In the genomic region with DNA sequence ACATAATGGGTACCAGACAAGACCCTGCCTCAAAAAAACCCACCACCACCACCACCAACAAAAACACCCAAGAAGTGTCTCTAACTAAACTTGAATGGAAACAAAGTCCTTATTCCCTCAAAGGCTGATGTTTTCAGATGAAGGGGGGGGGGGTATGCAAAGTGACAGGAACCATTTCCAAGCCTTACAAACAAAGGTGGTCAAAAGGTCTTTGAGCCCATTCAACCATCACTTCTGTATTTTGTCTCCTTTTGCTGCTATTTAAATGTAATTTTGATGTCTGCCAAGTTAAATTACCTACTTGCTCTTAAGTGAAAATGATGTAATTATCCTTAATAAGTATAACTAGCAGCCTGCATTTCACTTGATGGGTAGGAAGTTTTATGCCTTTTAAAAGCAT, we compare ENCODE assay signal across 26 mouse cellular contexts. TPM values are rescaled to one million over a fixed set of nuclear protein-coding genes. Genes with fewer than 3 reads are reported as not detected.
DNase-seq lines count a peak whose midpoint lies in the region; ATAC-seq and TF ChIP-seq lines count a peak whose summit lies in the region.
"Had no signal": no experiment of that assay in that cellular context is flagged by ENCODE, and none has a peak within 500 bp of the region (broad histone marks: within the 10 kb centered on the region; RNA-seq: fewer than 3 reads in every experiment).

No protein-coding gene starts in this region.

- no peak for TF ChIP-seq POLR2A in brain, embryonic 14.5 days (IDR thresholded peaks at IDR 0.05; ENCODE audit: borderline replicate concordance, extremely low read depth, insufficient read depth, insufficient read length, poor library complexity, severe bottlenecking)

- no peaks in the 10 kb centered on the region for H3K36me3 ChIP-seq in embryonic facial prominence, embryonic 13.5 days
- H3K36me3 ChIP-seq in embryonic facial prominence, embryonic 10.5 days (replicated peaks), result no peaks in the 10 kb centered on the region
- no peaks in the 10 kb centered on the region for H3K36me3 ChIP-seq in forebrain, embryonic 14.5 days (ENCODE audit: control insufficient read depth, insufficient read depth, low read length)
- no peaks in the 10 kb centered on the region for H3K36me3 ChIP-seq in forebrain, embryonic 11.5 days (ENCODE audit: control insufficient read depth, insufficient read depth, low read length)
- no peaks in the 10 kb centered on the region for H3K36me3 ChIP-seq in forebrain, postnatal 0 days (ENCODE audit: insufficient read depth)
- no peaks in the 10 kb centered on the region for H3K36me3 ChIP-seq in forebrain, embryonic 10.5 days (replicated peaks)
- H3K36me3 ChIP-seq: G1E had no signal

- H3K4me3 ChIP-seq in embryonic facial prominence, embryonic 13.5 days, result no peak overlapping the region
- H3K4me3 ChIP-seq in embryonic facial prominence, embryonic 10.5 days, result no peak overlapping the region
- no peak overlapping the region for H3K4me3 ChIP-seq in forebrain, embryonic 14.5 days (ENCODE audit: low read depth, low read length)
- H3K4me3 ChIP-seq in forebrain, embryonic 11.5 days (ENCODE audit: low read depth, low read length), result no peak overlapping the region
- no peak overlapping the region for H3K4me3 ChIP-seq in forebrain, postnatal 0 days (ENCODE audit: low read depth, low read length)
- H3K4me3 ChIP-seq in forebrain, embryonic 10.5 days, result no peak overlapping the region

- no peak for ATAC-seq in embryonic facial prominence, embryonic 13.5 days (ENCODE audit: insufficient number of reproducible peaks, insufficient read depth, low FRiP score, low TSS enrichment, low read depth)
- ATAC-seq in forebrain, embryonic 14.5 days, result peak; percentile 47
- ATAC-seq in forebrain, embryonic 11.5 days (replicated peaks; ENCODE audit: low FRiP score), result no peak
- ATAC-seq in forebrain, postnatal 0 days, result no peak
- ATAC-seq: activated CD4-positive, CD25-positive, alpha-beta regulatory T cell, adult 4 months; CD4-positive, CD25-positive, alpha-beta regulatory T cell, adult 4 months; Patski had no signal

- peak overlapping the region; percentile 16; the same call in 1 of the 2 replicates for H3K27ac ChIP-seq in embryonic facial prominence, embryonic 13.5 days
- H3K27ac ChIP-seq in embryonic facial prominence, embryonic 10.5 days (replicated peaks), result no peak overlapping the region
- no peak overlapping the region; the same call in 1 of the 2 replicates for H3K27ac ChIP-seq in forebrain, embryonic 14.5 days (ENCODE audit: low read depth, low read length)
- H3K27ac ChIP-seq in forebrain, embryonic 11.5 days (ENCODE audit: low read depth, low read length), result no peak overlapping the region
- H3K27ac ChIP-seq in forebrain, postnatal 0 days (ENCODE audit: low read depth, low read length), result peak overlapping the region; percentile 66; the same call in 1 of the 2 replicates
- no peak overlapping the region for H3K27ac ChIP-seq in forebrain, embryonic 10.5 days

- no peaks in the 10 kb centered on the region for H3K27me3 ChIP-seq in embryonic facial prominence, embryonic 13.5 days
- H3K27me3 ChIP-seq in embryonic facial prominence, embryonic 10.5 days (replicated peaks; ENCODE audit: low read depth, poor library complexity, severe bottlenecking), result no peaks in the 10 kb centered on the region
- no peaks in the 10 kb centered on the region for H3K27me3 ChIP-seq in forebrain, embryonic 14.5 days (replicated peaks; ENCODE audit: control insufficient read depth, insufficient read depth, low read length)
- H3K27me3 ChIP-seq in forebrain, embryonic 11.5 days (ENCODE audit: control insufficient read depth, insufficient read depth, low read length), result no peaks in the 10 kb centered on the region
- no peaks in the 10 kb centered on the region for H3K27me3 ChIP-seq in forebrain, postnatal 0 days (ENCODE audit: insufficient read depth, low read length)
- no peaks in the 10 kb centered on the region for H3K27me3 ChIP-seq in forebrain, embryonic 10.5 days (ENCODE audit: poor library complexity, severe bottlenecking)
- H3K27me3 ChIP-seq: CH12.LX had no signal

- no peak for TF ChIP-seq CTCF in forebrain, postnatal 0 days (IDR thresholded peaks at IDR 0.05; ENCODE audit: low read depth)
- no peak for TF ChIP-seq CTCF in brain, embryonic 14.5 days (IDR thresholded peaks at IDR 0.05; ENCODE audit: borderline replicate concordance, extremely low read depth, insufficient read depth, insufficient read length)

- DNase-seq in embryonic facial prominence, embryonic 10.5 days (ENCODE audit: low spot score), result no peak
- peak; percentile 70 for DNase-seq in forebrain, embryonic 14.5 days (ENCODE audit: low spot score)
- DNase-seq in forebrain, embryonic 11.5 days (ENCODE audit: low spot score), result no peak
- no peak for DNase-seq in forebrain, postnatal 0 days
- DNase-seq in forebrain, embryonic 10.5 days (ENCODE audit: extremely low spot score, low spot score), result no peak
- DNase-seq in brain, embryonic 14.5 days (ENCODE audit: low read depth), result peak; percentile 77
- DNase-seq: adrenal gland, adult 2 months; adrenal gland, postnatal 10 days; adrenal gland, postnatal 25 days; B cell, adult 2 months; cerebellum, adult 11-12 months; cerebellum, adult 2 months; cerebellum, adult 9-10 months; cerebellum, postnatal 10 days; cerebellum, postnatal 25 days had no signal

- H3K9ac ChIP-seq in embryonic facial prominence, embryonic 13.5 days, result no peak overlapping the region
- no peak overlapping the region for H3K9ac ChIP-seq in forebrain, embryonic 14.5 days (ENCODE audit: low read length)
- no peak overlapping the region for H3K9ac ChIP-seq in forebrain, embryonic 11.5 days (ENCODE audit: low read length)
- no peak overlapping the region for H3K9ac ChIP-seq in forebrain, postnatal 0 days

- H3K9me3 ChIP-seq in embryonic facial prominence, embryonic 13.5 days, result no peaks in the 10 kb centered on the region
- H3K9me3 ChIP-seq in embryonic facial prominence, embryonic 10.5 days, result no peaks in the 10 kb centered on the region
- no peaks in the 10 kb centered on the region for H3K9me3 ChIP-seq in forebrain, embryonic 14.5 days (replicated peaks; ENCODE audit: control insufficient read depth, low read length)
- no peaks in the 10 kb centered on the region for H3K9me3 ChIP-seq in forebrain, embryonic 11.5 days (ENCODE audit: control insufficient read depth, low read length)
- H3K9me3 ChIP-seq in forebrain, postnatal 0 days (ENCODE audit: low read length), result no peaks in the 10 kb centered on the region
- no peaks in the 10 kb centered on the region for H3K9me3 ChIP-seq in forebrain, embryonic 10.5 days

- H3K4me2 ChIP-seq in embryonic facial prominence, embryonic 13.5 days, result no peak overlapping the region
- H3K4me2 ChIP-seq in forebrain, embryonic 14.5 days (ENCODE audit: low read length), result no peak overlapping the region
- H3K4me2 ChIP-seq in forebrain, embryonic 11.5 days (ENCODE audit: low read depth, low read length, severe bottlenecking), result no peak overlapping the region
- H3K4me2 ChIP-seq in forebrain, postnatal 0 days (ENCODE audit: low read depth), result no peak overlapping the region

- H3K4me1 ChIP-seq in embryonic facial prominence, embryonic 13.5 days, result peaks cover 5% of the 10 kb centered on the region; the same call in 1 of the 2 replicates
- peaks cover 38% of the 10 kb centered on the region for H3K4me1 ChIP-seq in embryonic facial prominence, embryonic 10.5 days
- H3K4me1 ChIP-seq in forebrain, embryonic 14.5 days (ENCODE audit: control insufficient read depth, insufficient read depth, low read length), result peaks cover 4% of the 10 kb centered on the region
- no peaks in the 10 kb centered on the region for H3K4me1 ChIP-seq in forebrain, embryonic 11.5 days (replicated peaks; ENCODE audit: control insufficient read depth, insufficient read depth, low read length)
- peaks cover 11% of the 10 kb centered on the region for H3K4me1 ChIP-seq in forebrain, postnatal 0 days (ENCODE audit: insufficient read depth)
- peaks cover 35% of the 10 kb centered on the region for H3K4me1 ChIP-seq in forebrain, embryonic 10.5 days

RNA-seq across cellular contexts. Expression of gene Erv3, which starts 7.1 kb away (rescaled TPM):
- polyA plus RNA-seq in embryonic facial prominence, embryonic 13.5 days (2015; fragmentation: Nextera tagmentation; extraction: Ambion mirVana), result not detected in 2 replicates
- not detected in 2 replicates for polyA plus RNA-seq in embryonic facial prominence, embryonic 10.5 days (2016; fragmentation: Nextera tagmentation; extraction: Ambion mirVana)
- not detected in 2 replicates for polyA plus RNA-seq in forebrain, embryonic 14.5 days (2014; fragmentation: Nextera tagmentation; extraction: Ambion mirVana)
- not detected in 2 replicates for polyA plus RNA-seq in forebrain, embryonic 11.5 days (2014; fragmentation: Nextera tagmentation; extraction: Ambion mirVana)
- not detected in 2 replicates for total RNA-seq in forebrain, postnatal 0 days (2014; rRNA removed)
- 0.06 TPM in 1 of 2 replicates, not detected in the other for polyA plus RNA-seq in forebrain, postnatal 0 days (2015; fragmentation: Nextera tagmentation; extraction: Ambion mirVana)
- not detected in 2 replicates for polyA plus RNA-seq in forebrain, embryonic 10.5 days (2016; fragmentation: Nextera tagmentation; extraction: Ambion mirVana)
- polyA plus RNA-seq in brain, embryonic 14.5 days (2012; rRNA removed), result 0.03 and 0.04 TPM in 2 replicates
- total RNA-seq: adrenal gland, adult 2 months; adrenal gland, postnatal 10 days; adrenal gland, postnatal 25 days; adrenal gland, postnatal 4 days; CH12.LX; gastrocnemius, adult 18-20 months had no signal
- polyA plus RNA-seq: activated CD4-positive, CD25-positive, alpha-beta regulatory T cell, adult 4 months; adrenal gland, adult 2 months; CD4-positive, CD25-positive, alpha-beta regulatory T cell, adult 4 months; embryonic facial prominence, embryonic 11.5 days; embryonic facial prominence, embryonic 14.5 days; Patski had no signal

RNA-seq across cellular contexts. Expression of gene Prnp, which starts 43.1 kb away (rescaled TPM):
- polyA plus RNA-seq in embryonic facial prominence, embryonic 13.5 days (2015; fragmentation: Nextera tagmentation; extraction: Ambion mirVana), result 66.4 and 68.5 TPM in 2 replicates
- 14.7 and 21.7 TPM in 2 replicates for polyA plus RNA-seq in embryonic facial prominence, embryonic 10.5 days (2016; fragmentation: Nextera tagmentation; extraction: Ambion mirVana)
- polyA plus RNA-seq in forebrain, embryonic 14.5 days (2014; fragmentation: Nextera tagmentation; extraction: Ambion mirVana), result 111 and 125 TPM in 2 replicates
- 25.4 and 31.2 TPM in 2 replicates for polyA plus RNA-seq in forebrain, embryonic 11.5 days (2014; fragmentation: Nextera tagmentation; extraction: Ambion mirVana)
- total RNA-seq in forebrain, postnatal 0 days (2014; rRNA removed), result 352 and 356 TPM in 2 replicates
- 353 and 423 TPM in 2 replicates for polyA plus RNA-seq in forebrain, postnatal 0 days (2015; fragmentation: Nextera tagmentation; extraction: Ambion mirVana)
- polyA plus RNA-seq in forebrain, embryonic 10.5 days (2016; fragmentation: Nextera tagmentation; extraction: Ambion mirVana), result 19.6 and 23.2 TPM in 2 replicates
- polyA plus RNA-seq in brain, embryonic 14.5 days (2012; rRNA removed), result 99.5 and 108 TPM in 2 replicates

RNA-seq across cellular contexts. Expression of gene Prn, which starts 43.1 kb away (rescaled TPM):
- polyA plus RNA-seq in embryonic facial prominence, embryonic 13.5 days (2015; fragmentation: Nextera tagmentation; extraction: Ambion mirVana), result 0.35 TPM in 1 of 2 replicates, not detected in the other
- not detected in 2 replicates for polyA plus RNA-seq in embryonic facial prominence, embryonic 10.5 days (2016; fragmentation: Nextera tagmentation; extraction: Ambion mirVana)
- 0.32 TPM in 1 of 2 replicates, not detected in the other for polyA plus RNA-seq in forebrain, embryonic 14.5 days (2014; fragmentation: Nextera tagmentation; extraction: Ambion mirVana)
- not detected in 2 replicates for polyA plus RNA-seq in forebrain, embryonic 11.5 days (2014; fragmentation: Nextera tagmentation; extraction: Ambion mirVana)
- 0.76 TPM in 1 of 2 replicates, not detected in the other for total RNA-seq in forebrain, postnatal 0 days (2014; rRNA removed)
- 0.33 TPM in 1 of 2 replicates, not detected in the other for polyA plus RNA-seq in forebrain, postnatal 0 days (2015; fragmentation: Nextera tagmentation; extraction: Ambion mirVana)
- polyA plus RNA-seq in forebrain, embryonic 10.5 days (2016; fragmentation: Nextera tagmentation; extraction: Ambion mirVana), result not detected in 2 replicates
- not detected in 2 replicates for polyA plus RNA-seq in brain, embryonic 14.5 days (2012; rRNA removed)
- total RNA-seq: adrenal gland, adult 2 months; adrenal gland, postnatal 10 days; adrenal gland, postnatal 4 days; CH12.LX; G1E; gastrocnemius, adult 18-20 months had no signal
- polyA plus RNA-seq: activated CD4-positive, CD25-positive, alpha-beta regulatory T cell, adult 4 months; adrenal gland, adult 2 months; CD4-positive, CD25-positive, alpha-beta regulatory T cell, adult 4 months; cerebellum, adult 2 months; cortical plate, adult 2 months; embryonic facial prominence, embryonic 11.5 days; embryonic facial prominence, embryonic 14.5 days; G1E; Patski had no signal

Comparison
In these comparisons a context has a peak if more than half of its experiments do, and no peak if none do; other contexts are left out.
1. H3K27ac ChIP-seq: peak in embryonic facial prominence, embryonic 13.5 days (single experiment) and forebrain, postnatal 0 days (single experiment); none in embryonic facial prominence, embryonic 10.5 days (single experiment), forebrain, embryonic 14.5 days (single experiment), forebrain, embryonic 11.5 days (single experiment) and forebrain, embryonic 10.5 days (single experiment).
2. DNase-seq: peak in forebrain, embryonic 14.5 days (single experiment) and brain, embryonic 14.5 days (single experiment); none in embryonic facial prominence, embryonic 10.5 days (single experiment), forebrain, embryonic 11.5 days (single experiment), forebrain, postnatal 0 days (single experiment) and forebrain, embryonic 10.5 days (single experiment).